Mouse (Mus musculus) limb, embryonic 11.5 days (tissue): ENCODE data around the gene 2210016L21Rik. TPM values are rescaled to one million over a fixed set of nuclear protein-coding genes. Genes with fewer than 3 reads are reported as not detected.

ENCODE experiments used
- ATAC-seq: fragments of 200-750 bp; cut with Nextera tagmentation; 2 replicates; pipeline ENCODE4 v1.8.0; 2017; ENCODE audit warnings: low read depth; ENCODE audit not compliant: insufficient number of reproducible peaks, low FRiP score, low TSS enrichment
- DNase-seq: peaks from one replicate; pipeline ENCODE4 v3.0.0-alpha.2; 2015; ENCODE audit warnings: low spot score
- H3K27ac ChIP-seq: fragments of 300-500 bp; sonication (generic); replicated peaks from 2 replicates; pipeline ENCODE4 v1.5.1; 2014; ENCODE audit warnings: low read depth, mild to moderate bottlenecking, low read length
- H3K27me3 ChIP-seq: fragments of 300-500 bp; sonication (generic); 2 replicates; pipeline ENCODE4 v1.6.1; 2014; ENCODE audit warnings: mild to moderate bottlenecking, low read length, mixed read lengths; ENCODE audit not compliant: control insufficient read depth, insufficient read depth
- H3K36me3 ChIP-seq: fragments of 300-500 bp; sonication (generic); 2 replicates; pipeline ENCODE4 v1.6.1; 2014; ENCODE audit warnings: mild to moderate bottlenecking, low read length, moderate library complexity, mixed read lengths; ENCODE audit not compliant: control insufficient read depth, insufficient read depth
- H3K4me1 ChIP-seq: fragments of 300-500 bp; sonication (generic); 2 replicates; pipeline ENCODE4 v1.6.1; 2014; ENCODE audit warnings: low read length, mixed read lengths; ENCODE audit not compliant: control insufficient read depth, insufficient read depth
- H3K4me2 ChIP-seq: fragments of 300-500 bp; sonication (generic); 2 replicates; pipeline ENCODE4 v1.6.1; 2014; ENCODE audit warnings: low read depth, mild to moderate bottlenecking, moderate library complexity; ENCODE audit not compliant: severe bottlenecking
- H3K4me3 ChIP-seq: fragments of 300-500 bp; sonication (generic); 2 replicates; pipeline ENCODE4 v1.5.1; 2014; ENCODE audit warnings: low read depth, low read length
- H3K9ac ChIP-seq: fragments of 300-500 bp; sonication (generic); 2 replicates; pipeline ENCODE4 v1.6.1; 2014; ENCODE audit warnings: mild to moderate bottlenecking, low read length
- H3K9me3 ChIP-seq: fragments of 300-500 bp; sonication (generic); 2 replicates; pipeline ENCODE4 v1.6.1; 2016; ENCODE audit warnings: low read length; ENCODE audit not compliant: control insufficient read depth
- WGBS: fragments of 180-500 bp; shearing (Covaris S2); extraction: QIAGEN DNeasy Blood & Tissue Kit; methylation state at CpG from one replicate; pipeline ENCODE4 v1.1.7; 2014; 5-methylcytosine and 5-hydroxymethylcytosine counted together
- polyA plus RNA-seq: library from polyadenylated mRNA; unstranded; fragments of >200 nt; fragmentation: Nextera tagmentation; extraction: Ambion mirVana; gene quantifications from 2 replicates; pipeline ENCODE4 v1.2.1, GENCODE M21; 2014

The 2210016L21Rik gene
- polyA plus RNA-seq, result 55.2 and 56.8 TPM in 2 replicates

- peak within 1 kb of the TSS; percentile 93 for H3K9ac ChIP-seq
- peak within 1 kb of the TSS; percentile 73; the same call in 1 of the 2 replicates for H3K27ac ChIP-seq
- 1% methylated on average over 39 of the region's 39 CpGs for WGBS
- no peaks in the 10 kb centered on the region for H3K27me3 ChIP-seq
- peak within 1 kb of the TSS; percentile 79 for H3K4me2 ChIP-seq
- peak; percentile 89 for DNase-seq
- H3K36me3 ChIP-seq, result no peaks in the 10 kb centered on the region; the same call in 1 of the 2 replicates
- 0 out of 2 replicates have a peak, but pooled peaks cover 2% of the 10 kb centered on the region for H3K9me3 ChIP-seq
- H3K4me3 ChIP-seq, result peak within 1 kb of the TSS; percentile 94
- peak; percentile 88 for ATAC-seq
- H3K4me1 ChIP-seq, result 0 out of 2 replicates have a peak, but pooled peaks cover 3% of the 10 kb centered on the region
Measured at GRCm38 (mm10) chr5:114942074-114942765, at the start of gene 2210016L21Rik. Gene 2210016L21Rik (plus strand): TSS chr5:114942158.

GRCm38 (mm10) chr5:114895542-114895941 lies 46.4 kb upstream of the 2210016L21Rik start:
- Histone ChIP-seq H3K27ac (no peak overlapping the region), H3K27me3 (no peaks in the 10 kb centered on the region), H3K4me1 (peaks cover 4% of the 10 kb centered on the region), H3K9ac (no peak overlapping the region), H3K36me3 (no peaks in the 10 kb centered on the region), H3K4me2 (no peak overlapping the region), H3K9me3 (no peaks in the 10 kb centered on the region), H3K4me3 (no peak overlapping the region)
- no peak for ATAC-seq
- WGBS, result 88% methylated on average over 4 of the region's 4 CpGs
- DNase-seq, result no peak

- no peak within 1 kb of the TSS; the same call in 1 of the 2 replicates for H3K4me3 ChIP-seq
- H3K9me3 ChIP-seq, result no peaks in the 10 kb centered on the region
- ATAC-seq (no peak), DNase-seq (no peak)
- H3K9ac ChIP-seq, result peak within 1 kb of the TSS; percentile 49
- no peaks in the 10 kb centered on the region for H3K27me3 ChIP-seq
- H3K4me1 ChIP-seq, result peaks cover 4% of the 10 kb centered on the region
- no peaks in the 10 kb centered on the region for H3K36me3 ChIP-seq
- WGBS, result 72% methylated on average over 13 of the region's 13 CpGs
- H3K4me2 ChIP-seq, result no peak within 1 kb of the TSS
- no peak within 1 kb of the TSS for H3K27ac ChIP-seq
Measured at GRCm38 (mm10) chr5:114896688-114897373, 45.1 kb upstream of the 2210016L21Rik start, which contains the start of gene Oasl2. Gene Oasl2 (plus strand): TSS chr5:114896936.

GRCm38 (mm10) chr5:114897374-114897793 lies 44.6 kb upstream of the 2210016L21Rik start:
- Histone ChIP-seq H3K27ac (no peak overlapping the region), H3K36me3 (no peaks in the 10 kb centered on the region), H3K4me3 (no peak overlapping the region; the same call in 1 of the 2 replicates), H3K27me3 (no peaks in the 10 kb centered on the region), H3K9ac (peak overlapping the region; percentile 49), H3K9me3 (no peaks in the 10 kb centered on the region), H3K4me2 (no peak overlapping the region), H3K4me1 (peaks cover 4% of the 10 kb centered on the region)
- WGBS, result 20% methylated on average over 7 of the region's 7 CpGs
- no peak for ATAC-seq
- no peak for DNase-seq

- 80% methylated on average over 7 of the region's 7 CpGs for WGBS
- Histone ChIP-seq H3K4me2 (no peak overlapping the region), H3K4me1 (peaks cover 4% of the 10 kb centered on the region), H3K27me3 (no peaks in the 10 kb centered on the region), H3K4me3 (no peak overlapping the region), H3K36me3 (no peaks in the 10 kb centered on the region), H3K27ac (no peak overlapping the region), H3K9ac (no peak overlapping the region), H3K9me3 (no peaks in the 10 kb centered on the region)
- ATAC-seq (no peak), DNase-seq (no peak)
Measured at GRCm38 (mm10) chr5:114898857-114899256, 43.1 kb upstream of the 2210016L21Rik start.

GRCm38 (mm10) chr5:114902413-114902812 lies 39.5 kb upstream of the 2210016L21Rik start:
- H3K27me3 ChIP-seq, result no peaks in the 10 kb centered on the region
- no peak overlapping the region for H3K4me2 ChIP-seq
- peak; percentile 68 for DNase-seq
- no peaks in the 10 kb centered on the region for H3K36me3 ChIP-seq
- H3K4me1 ChIP-seq, result peaks cover 1% of the 10 kb centered on the region
- no peak for ATAC-seq
- H3K27ac ChIP-seq, result no peak overlapping the region
- WGBS, result 33% methylated on average over 1 of the region's 1 CpGs
- no peak overlapping the region for H3K4me3 ChIP-seq
- H3K9ac ChIP-seq, result no peak overlapping the region
- H3K9me3 ChIP-seq, result no peaks in the 10 kb centered on the region

- Histone ChIP-seq H3K9ac (no peak overlapping the region), H3K36me3 (no peaks in the 10 kb centered on the region), H3K27me3 (no peaks in the 10 kb centered on the region), H3K9me3 (no peaks in the 10 kb centered on the region), H3K4me1 (no peaks in the 10 kb centered on the region), H3K27ac (no peak overlapping the region), H3K4me2 (no peak overlapping the region), H3K4me3 (no peak overlapping the region)
- DNase-seq, result peak; percentile 30
- no peak for ATAC-seq
- 54% methylated on average over 13 of the region's 13 CpGs for WGBS
Measured at GRCm38 (mm10) chr5:114908598-114909305, 33.2 kb upstream of the 2210016L21Rik start.

- no peaks in the 10 kb centered on the region for H3K27me3 ChIP-seq
- no peak for ATAC-seq
- no peaks in the 10 kb centered on the region for H3K36me3 ChIP-seq
- H3K4me1 ChIP-seq, result no peaks in the 10 kb centered on the region
- no peak for DNase-seq
- H3K9ac ChIP-seq, result no peak overlapping the region
- H3K27ac ChIP-seq, result no peak overlapping the region
- no peak overlapping the region for H3K4me3 ChIP-seq
- no peak overlapping the region for H3K4me2 ChIP-seq
- no peaks in the 10 kb centered on the region for H3K9me3 ChIP-seq
- 76% methylated on average over 4 of the region's 4 CpGs for WGBS
Measured at GRCm38 (mm10) chr5:114913686-114914085, 28.3 kb upstream of the 2210016L21Rik start.
